Mouse (Mus musculus): ENCODE measurements around the gene Faim2. TPM values are rescaled to one million over a fixed set of nuclear protein-coding genes. Genes with fewer than 3 reads are reported as not detected.

Faim2 gene
- total and polyA plus RNA-seq, 3 experiments, result 0.17 TPM; not detected in 2

- no peak overlapping the region for H3K4me2 ChIP-seq (ENCODE audit: insufficient read depth, low read depth, poor library complexity, severe bottlenecking)
- no peak for TF ChIP-seq POLR2A (IDR thresholded peaks at IDR 0.05; ENCODE audit: low read depth, low read length)
- TF ChIP-seq MAZ (IDR thresholded peaks at IDR 0.05; ENCODE audit: low read depth, low read length), result no peak
- no peak for TF ChIP-seq BHLHE40 (IDR thresholded peaks at IDR 0.05; ENCODE audit: low read depth, low read length)
- TF ChIP-seq MEF2A (IDR thresholded peaks at IDR 0.05; ENCODE audit: borderline replicate concordance, low read depth, low read length), result no peak
- TF ChIP-seq ZNF384 (IDR thresholded peaks at IDR 0.05; ENCODE audit: low read depth, low read length), result no peak
- TF ChIP-seq ZC3H11A (IDR thresholded peaks at IDR 0.05; ENCODE audit: low read depth, low read length), result no peak
- no peak for TF ChIP-seq RAD21 (IDR thresholded peaks at IDR 0.05; ENCODE audit: low read depth, low read length)
- TF ChIP-seq USF2 (conservative IDR thresholded peaks at IDR 0.05; ENCODE audit: low read depth, low read length), result no peak
- no peak for TF ChIP-seq ELF1 (IDR thresholded peaks at IDR 0.05; ENCODE audit: low read depth, low read length)
- no peak for TF ChIP-seq POLR2AphosphoS2 (IDR thresholded peaks at IDR 0.05; ENCODE audit: low read depth, low read length)
- TF ChIP-seq PAX5 (IDR thresholded peaks at IDR 0.05; ENCODE audit: low read length), result no peak
- TF ChIP-seq UBTF (IDR thresholded peaks at IDR 0.05; ENCODE audit: low read depth, low read length), result no peak
- H3K9me3 ChIP-seq (replicated peaks; ENCODE audit: low read length), result no peaks in the 10 kb centered on the region
- no peak overlapping the region for H3K4me3 ChIP-seq (replicated peaks in 1 of 3; ENCODE audit: low read depth in 2 of 3, low read length in 2 of 3, poor library complexity in 1 of 3)
- H3K79me2 ChIP-seq (replicated peaks; ENCODE audit: control insufficient read depth, extremely low read depth, insufficient read depth, poor library complexity, severe bottlenecking), result no peaks in the 10 kb centered on the region
- H3K27ac ChIP-seq (ENCODE audit: insufficient read depth, low read depth), result no peak overlapping the region
- H3K36me3 ChIP-seq (replicated peaks in 1 of 2; ENCODE audit: control insufficient read depth in 1 of 2, insufficient read depth in 1 of 2, low read length in 1 of 2), result no peaks in the 10 kb centered on the region
- peaks cover 17 to 45% of the 10 kb centered on the region in 2 experiments for H3K4me1 ChIP-seq (ENCODE audit: control insufficient read depth in 1 of 2, insufficient read depth in 2 of 2)
- H3K9ac ChIP-seq (ENCODE audit: insufficient read depth, low read depth), result no peak overlapping the region
- in situ Hi-C loops (cut with MboI; ENCODE audit: low pct_ligation_motif_present, low pct_unique_long_range_greater_than_20kb, low sequenced_read_pairs) (loop anchor here (5.0 kb wide), 1 partner anchor 99 kb away; no protein-coding TSS in a partner anchor), dilution Hi-C loops (cut with MboI; ENCODE audit: extremely low pct_ligation_motif_present, extremely low pct_unique_long_range_greater_than_20kb, low sequenced_read_pairs) (no loop called here)
- DNase-seq (ENCODE audit: extremely low read depth), result no peak
- peaks cover 67% of the 10 kb centered on the region for H3K27me3 ChIP-seq (replicated peaks)
These were observed 29.6 kb downstream of the Faim2 start for GRCm38 (mm10) chr15:99498356-99498755.

- in situ Hi-C loops (cut with MboI; ENCODE audit: low pct_ligation_motif_present, low pct_unique_long_range_greater_than_20kb, low sequenced_read_pairs), result loop anchor here (5.0 kb wide), 1 partner anchor 100 kb away; no protein-coding TSS in a partner anchor
- 0 out of 2 replicates have a peak, but pooled peaks have one; percentile 19 for TF ChIP-seq NELFE (IDR thresholded peaks at IDR 0.05; ENCODE audit: low read depth, low read length)
- no peak for TF ChIP-seq CTCF (conservative IDR thresholded peaks at IDR 0.05 in 1 of 2, IDR thresholded peaks at IDR 0.05 in 1 of 2; ENCODE audit: low read depth in 2 of 2, low read length in 2 of 2)
- TF ChIP-seq IRF4 (IDR thresholded peaks at IDR 0.05; ENCODE audit: low read depth, low read length), result no peak
- peak; percentile 78 for TF ChIP-seq ZMIZ1 (IDR thresholded peaks at IDR 0.05; ENCODE audit: low read depth, low read length)
- TF ChIP-seq CHD2 (IDR thresholded peaks at IDR 0.05; ENCODE audit: low read length), result 0 out of 2 replicates have a peak, but pooled peaks have one; percentile 43
- no peak for TF ChIP-seq MAX (IDR thresholded peaks at IDR 0.05; ENCODE audit: low read length)
- no peak for TF ChIP-seq ETS1 (conservative IDR thresholded peaks at IDR 0.05; ENCODE audit: low read depth, low read length)
- no peak for TF ChIP-seq TCF12 (IDR thresholded peaks at IDR 0.05; ENCODE audit: low read depth, low read length)
- Histone ChIP-seq H3K9me3 (replicated peaks; ENCODE audit: low read length) (no peaks in the 10 kb centered on the region), H3K4me1 (ENCODE audit: control insufficient read depth in 1 of 2, insufficient read depth in 2 of 2) (peaks cover 17 to 45% of the 10 kb centered on the region in 2 experiments), H3K9ac (ENCODE audit: insufficient read depth, low read depth) (no peak overlapping the region), H3K79me2 (replicated peaks; ENCODE audit: control insufficient read depth, extremely low read depth, insufficient read depth, poor library complexity, severe bottlenecking) (no peaks in the 10 kb centered on the region), H3K4me3 (replicated peaks in 1 of 3; ENCODE audit: low read depth in 2 of 3, low read length in 2 of 3, poor library complexity in 1 of 3) (no peak overlapping the region), H3K36me3 (replicated peaks in 1 of 2; ENCODE audit: control insufficient read depth in 1 of 2, insufficient read depth in 1 of 2, low read length in 1 of 2) (no peaks in the 10 kb centered on the region), H3K4me2 (ENCODE audit: insufficient read depth, low read depth, poor library complexity, severe bottlenecking) (peak overlapping the region; percentile 40), H3K27ac (ENCODE audit: insufficient read depth, low read depth) (no peak overlapping the region), H3K27me3 (replicated peaks) (peaks cover 67% of the 10 kb centered on the region)
- peak; percentile 24 for DNase-seq (ENCODE audit: extremely low read depth)
- dilution Hi-C loops (cut with MboI; ENCODE audit: extremely low pct_ligation_motif_present, extremely low pct_unique_long_range_greater_than_20kb, low sequenced_read_pairs), result no loop called here
These were observed 30.3 kb downstream of the Faim2 start for GRCm38 (mm10) chr15:99497527-99498242.

Data from CH12.LX (cell line).